Mouse (Mus musculus) inflammation-experienced regulatory T-cells, adult 6 months (primary cell): Measurements from ENCODE around the gene Bpifb5. TPM values are rescaled to one million over a fixed set of nuclear protein-coding genes. Genes with fewer than 3 reads are reported as not detected.
"Not testable (repeated sequence)": the region's sequence is repeated elsewhere in the genome, so short reads cannot be mapped to it uniquely, and the experiment has no call there.

Experiments
- ATAC-seq: one replicate; pipeline ENCODE4 v1.8.0; 2017
- polyA plus RNA-seq, 3 experiments: library from polyadenylated mRNA; unstranded; fragments of 100-300 nt; shearing (Covaris generic); gene quantifications; one replicate each; pipeline ENCODE4 v1.2.1; 2017

Bpifb5 gene
- polyA plus RNA-seq, 3 experiments from 2014 or later: not detected

GRCm38 (mm10) chr2:154242726-154243125 is 19.2 kb downstream of the Bpifb5 start:
- not testable (repeated sequence) for ATAC-seq

GRCm38 (mm10) chr2:154243356-154244036 is 20.0 kb downstream of the Bpifb5 start:
- ATAC-seq: no peak

DNA sequence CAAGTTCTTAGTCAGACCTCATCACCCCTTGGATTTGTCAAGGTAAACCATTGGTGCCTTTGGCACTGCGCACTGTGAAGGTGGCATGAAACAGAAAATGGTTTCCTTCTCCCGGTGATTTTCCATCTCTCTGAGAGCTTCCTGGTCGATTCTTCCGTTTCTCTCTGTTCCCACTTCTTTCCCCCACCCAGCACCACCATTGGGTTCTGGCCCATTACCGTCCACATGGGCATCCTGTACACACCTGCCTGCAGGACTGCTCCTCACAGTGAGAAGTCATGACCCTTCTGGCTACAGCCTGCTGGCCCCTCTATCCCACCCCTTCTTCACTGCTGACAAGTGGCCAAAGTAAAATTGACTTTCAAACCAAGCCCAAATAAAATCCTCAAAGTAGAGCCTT is 21.8 kb downstream of the Bpifb5 start:
- ATAC-seq: no peak

DNA sequence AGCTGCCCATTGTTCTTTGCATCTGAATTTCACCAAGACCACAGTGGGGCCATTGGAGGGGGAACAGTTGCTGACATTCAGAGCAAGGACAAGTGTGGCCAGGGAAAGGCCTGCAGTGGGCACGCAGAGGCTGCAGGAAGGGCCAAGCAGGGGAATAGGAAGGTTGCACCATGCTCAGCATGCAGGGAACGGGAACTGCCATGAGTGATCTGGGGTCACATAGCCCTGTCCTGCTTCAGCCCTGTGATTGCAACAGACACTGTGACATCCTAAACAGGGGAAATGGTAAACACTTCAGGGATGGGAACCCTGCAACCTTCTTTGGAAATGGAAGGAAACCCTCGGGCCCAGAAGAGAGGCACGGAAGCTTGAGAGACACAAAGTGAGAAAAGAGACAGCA is 31.7 kb downstream of the Bpifb5 start:
- ATAC-seq: not testable (repeated sequence)

- no peak for ATAC-seq
These were observed 32.2 kb downstream of the Bpifb5 start for GRCm38 (mm10) chr2:154255770-154256169.

- not testable (repeated sequence) for ATAC-seq
These were observed 34.0 kb downstream of the Bpifb5 start, which contains the start of gene Bpifb9a for GRCm38 (mm10) chr2:154257554-154257953. Gene Bpifb9a, plus strand, starts transcription at chr2:154257854.

GRCm38 (mm10) chr2:154264397-154264796 is 40.9 kb downstream of the Bpifb5 start:
- not testable (repeated sequence) for ATAC-seq

Other genes starting within 250 kb of the Bpifb5 start
- gene Bpifa6, start 248.8 kb upstream of the Bpifb5 start, polyA plus RNA-seq: not detected
- gene Bpifa2, start 215.5 kb upstream of the Bpifb5 start, polyA plus RNA-seq: not detected
- not detected for gene Bpifa3, start 93.4 kb upstream of the Bpifb5 start, polyA plus RNA-seq
- not detected for gene Bpifa1, start 80.9 kb upstream of the Bpifb5 start, polyA plus RNA-seq
- gene Bpifa5, start 61.1 kb upstream of the Bpifb5 start, polyA plus RNA-seq: not detected
- not detected for gene Bpifb1, start 32.9 kb upstream of the Bpifb5 start, polyA plus RNA-seq
- gene Bpifb9a, start 34.1 kb downstream of the Bpifb5 start, polyA plus RNA-seq: not detected
- gene Bpifb9b, start 83.5 kb downstream of the Bpifb5 start, polyA plus RNA-seq: not detected
- gene Cdk5rap1, start 149.3 kb downstream of the Bpifb5 start, polyA plus RNA-seq: 10 to 100 TPM; 14.7 to 89.3 (median 50.7) TPM
- gene Snta1, start 184.4 kb downstream of the Bpifb5 start, polyA plus RNA-seq: not detected
- 10 to 100 TPM; 18.9 to 26.6 (median 25.6) TPM for gene Cbfa2t2, start 212.7 kb downstream of the Bpifb5 start, polyA plus RNA-seq